Mouse (Mus musculus): ENCODE measurements around the gene Cadm2. TPM values are rescaled to one million over a fixed set of nuclear protein-coding genes. Genes with fewer than 3 reads are reported as not detected.

The Cadm2 gene
- polyA plus RNA-seq, 1 experiment from 2014 or later, result not detected

DNA sequence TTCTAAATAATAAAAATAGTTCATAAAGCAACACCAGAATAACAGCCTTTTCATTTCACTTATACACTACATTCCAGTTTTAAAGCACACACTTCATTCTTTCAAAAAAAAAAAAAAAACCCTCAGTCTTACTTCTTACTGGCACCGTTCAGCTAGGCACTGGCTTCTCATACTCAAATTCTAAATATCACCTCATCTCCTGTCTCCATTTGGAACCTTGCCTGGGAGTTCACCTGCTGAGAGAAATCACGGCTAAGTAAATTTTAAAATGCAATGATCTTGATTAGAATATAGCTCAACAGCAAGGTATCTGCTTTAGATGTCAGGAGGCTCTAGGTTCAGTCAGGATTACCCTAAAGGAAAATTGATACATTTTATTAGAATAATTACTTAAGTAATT is 210.2 kb downstream of the Cadm2 start:
- H3K27ac ChIP-seq (ENCODE audit: low read length), result no peak overlapping the region

GRCm38 (mm10) chr16:67367745-67368144 is 253.0 kb downstream of the Cadm2 start:
- Histone ChIP-seq H3K4me3 (ENCODE audit: low read depth, low read length) (no peak overlapping the region), H3K4me2 (ENCODE audit: low read depth, low read length) (no peak overlapping the region), H3K27me3 (ENCODE audit: control insufficient read depth, insufficient read depth, low read depth, low read length) (no peaks in the 10 kb centered on the region), H3K9me3 (replicated peaks; ENCODE audit: control insufficient read depth, low read length) (no peaks in the 10 kb centered on the region), H3K27ac (ENCODE audit: low read length) (no peak overlapping the region), H3K9ac (ENCODE audit: low read depth, low read length) (no peak overlapping the region), H3K4me1 (ENCODE audit: control insufficient read depth, low read depth, low read length) (no peaks in the 10 kb centered on the region), H3K36me3 (ENCODE audit: control insufficient read depth, insufficient read depth) (no peaks in the 10 kb centered on the region)
- peak; percentile 19; the same call in 1 of the 2 replicates for ATAC-seq (ENCODE audit: low read depth)
- WGBS (ENCODE audit: insufficient replicate concordance), result 47% methylated on average over 2 of the region's 2 CpGs

More for the DNA sequence above, 210.2 kb downstream of the Cadm2 start:
- Histone ChIP-seq H3K4me3 (ENCODE audit: low read depth, low read length) (no peak overlapping the region), H3K9ac (ENCODE audit: low read depth, low read length) (no peak overlapping the region), H3K27me3 (ENCODE audit: control insufficient read depth, insufficient read depth, low read depth, low read length) (no peaks in the 10 kb centered on the region), H3K4me1 (ENCODE audit: control insufficient read depth, low read depth, low read length) (no peaks in the 10 kb centered on the region), H3K9me3 (replicated peaks; ENCODE audit: control insufficient read depth, low read length) (no peaks in the 10 kb centered on the region), H3K36me3 (ENCODE audit: control insufficient read depth, insufficient read depth) (no peaks in the 10 kb centered on the region), H3K4me2 (ENCODE audit: low read depth, low read length) (no peak overlapping the region)
- no peak for ATAC-seq (ENCODE audit: low read depth)
- WGBS (ENCODE audit: insufficient replicate concordance), result 53% methylated on average over 2 of the region's 2 CpGs

DNA sequence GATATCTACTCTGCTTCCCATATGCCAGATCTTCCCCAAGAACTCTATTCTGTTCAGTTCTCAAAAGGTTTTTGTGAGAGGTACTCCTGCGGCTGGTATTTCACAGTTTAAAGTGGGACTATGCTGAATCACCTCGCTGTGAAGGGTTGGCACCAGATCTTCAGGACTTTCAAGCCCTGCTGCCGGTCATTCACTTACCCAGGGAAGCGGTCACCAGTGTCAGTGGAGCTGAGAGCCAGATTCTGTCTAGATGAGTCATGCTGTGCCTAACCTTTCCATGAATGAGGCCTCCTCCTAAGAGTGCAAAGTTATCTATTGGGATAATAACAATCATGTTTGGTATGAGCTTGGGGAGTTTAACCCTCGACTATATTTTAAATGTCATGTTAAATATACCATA is 272.7 kb downstream of the Cadm2 start:
- WGBS (ENCODE audit: insufficient replicate concordance), result 59% methylated on average over 5 of the region's 5 CpGs
- H3K4me2 ChIP-seq (ENCODE audit: low read depth, low read length), result no peak overlapping the region
- no peaks in the 10 kb centered on the region for H3K36me3 ChIP-seq (ENCODE audit: control insufficient read depth, insufficient read depth)
- no peak for ATAC-seq (ENCODE audit: low read depth)
- H3K27me3 ChIP-seq (ENCODE audit: control insufficient read depth, insufficient read depth, low read depth, low read length), result no peaks in the 10 kb centered on the region
- H3K4me1 ChIP-seq (ENCODE audit: control insufficient read depth, low read depth, low read length), result no peaks in the 10 kb centered on the region
- no peaks in the 10 kb centered on the region for H3K9me3 ChIP-seq (replicated peaks; ENCODE audit: control insufficient read depth, low read length)
- no peak overlapping the region for H3K9ac ChIP-seq (ENCODE audit: low read depth, low read length)
- H3K4me3 ChIP-seq (ENCODE audit: low read depth, low read length), result no peak overlapping the region
- H3K27ac ChIP-seq (ENCODE audit: low read length), result no peak overlapping the region

GRCm38 (mm10) chr16:67347561-67347960 is 273.1 kb downstream of the Cadm2 start:
- ATAC-seq (ENCODE audit: low read depth), result no peak
- H3K4me1 ChIP-seq (ENCODE audit: control insufficient read depth, low read depth, low read length), result no peaks in the 10 kb centered on the region
- H3K27me3 ChIP-seq (ENCODE audit: control insufficient read depth, insufficient read depth, low read depth, low read length), result no peaks in the 10 kb centered on the region

DNA sequence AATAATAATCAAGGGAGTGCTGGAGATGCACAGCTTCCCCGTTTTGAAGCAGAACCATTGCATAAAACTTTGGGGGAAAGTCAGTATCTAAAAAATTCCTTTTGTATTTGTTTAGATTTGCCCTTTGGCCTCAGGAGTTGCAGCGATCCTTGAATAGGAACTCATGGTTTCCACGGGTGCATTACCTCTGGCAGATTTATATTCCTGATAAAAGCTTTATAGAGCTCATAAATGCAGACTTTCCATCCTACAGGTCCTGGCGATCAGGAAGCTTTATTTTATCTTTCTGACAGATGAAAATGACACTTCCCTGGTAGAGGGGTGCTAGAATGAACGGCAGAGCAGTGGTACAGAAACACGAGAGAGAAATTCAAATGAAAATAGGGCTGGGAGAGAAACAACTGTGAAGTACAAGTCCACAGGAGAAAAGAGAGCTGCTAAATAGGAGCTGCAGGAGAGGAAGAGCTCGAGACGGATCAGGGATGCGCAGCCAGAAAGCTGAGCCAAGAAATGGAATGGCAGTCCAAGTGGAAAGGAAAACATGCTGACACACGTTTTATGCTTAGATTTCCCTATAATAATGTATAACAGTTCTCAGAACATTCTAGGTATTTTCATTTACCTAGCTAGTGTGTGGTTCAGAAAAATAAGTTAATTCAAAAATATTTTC is 274.0 kb downstream of the Cadm2 start:
- Histone ChIP-seq H3K27me3 (ENCODE audit: control insufficient read depth, insufficient read depth, low read depth, low read length) (no peaks in the 10 kb centered on the region), H3K4me2 (ENCODE audit: low read depth, low read length) (no peak overlapping the region), H3K4me1 (ENCODE audit: control insufficient read depth, low read depth, low read length) (no peaks in the 10 kb centered on the region), H3K27ac (ENCODE audit: low read length) (no peak overlapping the region), H3K9ac (ENCODE audit: low read depth, low read length) (no peak overlapping the region), H3K4me3 (ENCODE audit: low read depth, low read length) (no peak overlapping the region), H3K36me3 (ENCODE audit: control insufficient read depth, insufficient read depth) (no peaks in the 10 kb centered on the region), H3K9me3 (replicated peaks; ENCODE audit: control insufficient read depth, low read length) (no peaks in the 10 kb centered on the region)
- WGBS (ENCODE audit: insufficient replicate concordance), result 45% methylated on average over 10 of the region's 10 CpGs
- no peak for ATAC-seq (ENCODE audit: low read depth)

More at GRCm38 (mm10) chr16:67347561-67347960, 273.1 kb downstream of the Cadm2 start:
- Histone ChIP-seq H3K36me3 (ENCODE audit: control insufficient read depth, insufficient read depth) (no peaks in the 10 kb centered on the region), H3K9ac (ENCODE audit: low read depth, low read length) (no peak overlapping the region), H3K27ac (ENCODE audit: low read length) (no peak overlapping the region), H3K4me3 (ENCODE audit: low read depth, low read length) (no peak overlapping the region), H3K4me2 (ENCODE audit: low read depth, low read length) (no peak overlapping the region), H3K9me3 (replicated peaks; ENCODE audit: control insufficient read depth, low read length) (no peaks in the 10 kb centered on the region)

DNA sequence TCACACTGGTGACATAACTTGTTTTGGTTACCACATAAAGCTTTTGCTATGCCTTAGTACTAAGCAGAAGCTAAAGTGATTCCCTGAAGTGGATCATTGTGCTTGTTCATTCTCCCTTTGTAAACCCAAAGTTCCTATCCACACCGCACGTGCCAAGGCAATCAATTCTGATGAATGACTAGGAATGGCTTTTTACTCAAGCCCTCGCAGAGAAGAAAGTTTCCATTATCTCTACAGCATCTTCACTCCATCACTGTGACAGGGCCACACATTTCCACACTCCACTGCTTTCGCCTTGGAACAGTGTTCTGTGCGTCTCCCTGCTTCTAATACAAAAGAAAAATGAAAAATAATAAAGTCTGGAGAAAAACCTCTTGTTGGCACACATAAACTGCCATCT is 276.5 kb downstream of the Cadm2 start:
- H3K9me3 ChIP-seq (replicated peaks; ENCODE audit: control insufficient read depth, low read length), result no peaks in the 10 kb centered on the region
- no peak overlapping the region for H3K4me2 ChIP-seq (ENCODE audit: low read depth, low read length)
- no peaks in the 10 kb centered on the region for H3K36me3 ChIP-seq (ENCODE audit: control insufficient read depth, insufficient read depth)
- no peak overlapping the region for H3K27ac ChIP-seq (ENCODE audit: low read length)
- H3K27me3 ChIP-seq (ENCODE audit: control insufficient read depth, insufficient read depth, low read depth, low read length), result no peaks in the 10 kb centered on the region
- no peaks in the 10 kb centered on the region for H3K4me1 ChIP-seq (ENCODE audit: control insufficient read depth, low read depth, low read length)
- ATAC-seq (ENCODE audit: low read depth), result no peak
- WGBS (ENCODE audit: insufficient replicate concordance), result 52% methylated on average over 5 of the region's 5 CpGs
- H3K4me3 ChIP-seq (ENCODE audit: low read depth, low read length), result no peak overlapping the region
- no peak overlapping the region for H3K9ac ChIP-seq (ENCODE audit: low read depth, low read length)

DNA sequence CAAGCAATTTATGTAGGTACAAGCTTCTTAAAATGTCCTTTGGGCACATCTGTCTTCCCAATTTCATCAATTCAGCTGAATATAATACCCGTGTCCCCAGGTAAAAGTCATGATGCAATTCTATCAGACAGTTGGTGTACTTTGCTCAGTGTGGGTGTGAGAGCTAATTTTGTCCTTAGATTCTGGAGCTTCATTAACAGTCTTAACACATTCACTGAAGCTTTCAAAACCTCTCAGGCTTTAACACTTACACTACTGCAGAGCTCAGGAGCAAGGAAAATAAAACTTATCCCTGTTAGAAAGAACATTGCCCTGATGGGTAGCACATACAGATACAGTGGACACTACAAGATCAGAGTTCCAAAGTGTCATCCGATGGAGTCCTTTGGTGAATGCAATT is 309.7 kb downstream of the Cadm2 start:
- Histone ChIP-seq H3K27me3 (ENCODE audit: control insufficient read depth, insufficient read depth, low read depth, low read length) (no peaks in the 10 kb centered on the region), H3K4me3 (ENCODE audit: low read depth, low read length) (no peak overlapping the region), H3K4me2 (ENCODE audit: low read depth, low read length) (no peak overlapping the region), H3K4me1 (ENCODE audit: control insufficient read depth, low read depth, low read length) (no peaks in the 10 kb centered on the region), H3K9ac (ENCODE audit: low read depth, low read length) (no peak overlapping the region), H3K27ac (ENCODE audit: low read length) (no peak overlapping the region), H3K36me3 (ENCODE audit: control insufficient read depth, insufficient read depth) (no peaks in the 10 kb centered on the region), H3K9me3 (replicated peaks; ENCODE audit: control insufficient read depth, low read length) (no peaks in the 10 kb centered on the region)
- WGBS (ENCODE audit: insufficient replicate concordance), result 60% methylated on average over 2 of the region's 2 CpGs
- ATAC-seq (ENCODE audit: low read depth), result no peak

- Histone ChIP-seq H3K36me3 (ENCODE audit: control insufficient read depth, insufficient read depth) (no peaks in the 10 kb centered on the region), H3K4me2 (ENCODE audit: low read depth, low read length) (no peak overlapping the region), H3K9me3 (replicated peaks; ENCODE audit: control insufficient read depth, low read length) (no peaks in the 10 kb centered on the region), H3K9ac (ENCODE audit: low read depth, low read length) (no peak overlapping the region), H3K4me3 (ENCODE audit: low read depth, low read length) (no peak overlapping the region), H3K4me1 (ENCODE audit: control insufficient read depth, low read depth, low read length) (no peaks in the 10 kb centered on the region), H3K27me3 (ENCODE audit: control insufficient read depth, insufficient read depth, low read depth, low read length) (no peaks in the 10 kb centered on the region), H3K27ac (ENCODE audit: low read length) (no peak overlapping the region)
- 68% methylated on average over 3 of the region's 3 CpGs for WGBS (ENCODE audit: insufficient replicate concordance)
- no peak for ATAC-seq (ENCODE audit: low read depth)
These were observed 336.0 kb downstream of the Cadm2 start for GRCm38 (mm10) chr16:67284664-67285063.

DNA sequence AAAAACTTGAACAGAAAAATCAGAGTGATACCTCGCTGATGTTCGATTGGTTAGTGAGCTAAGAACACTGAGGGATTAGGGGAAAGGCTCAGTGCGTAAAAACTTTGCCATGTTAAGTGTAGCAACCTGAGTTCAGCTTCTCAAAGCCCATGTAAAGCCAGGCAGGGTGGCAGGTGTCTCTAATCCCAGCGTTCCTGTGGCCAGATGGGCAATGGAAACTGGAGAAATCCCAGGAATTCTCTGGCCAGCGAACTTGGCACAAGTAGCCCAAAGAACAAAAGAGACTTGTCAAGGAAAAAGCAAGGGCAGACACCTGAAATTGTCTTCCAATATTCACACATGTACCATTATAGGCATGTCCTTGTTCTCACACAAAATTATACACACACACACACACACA is 377.1 kb downstream of the Cadm2 start:
- no peaks in the 10 kb centered on the region for H3K36me3 ChIP-seq (ENCODE audit: control insufficient read depth, insufficient read depth)
- no peaks in the 10 kb centered on the region for H3K27me3 ChIP-seq (ENCODE audit: control insufficient read depth, insufficient read depth, low read depth, low read length)
- WGBS (ENCODE audit: insufficient replicate concordance), result 56% methylated on average over 5 of the region's 5 CpGs
- H3K4me2 ChIP-seq (ENCODE audit: low read depth, low read length), result no peak overlapping the region
- H3K9ac ChIP-seq (ENCODE audit: low read depth, low read length), result no peak overlapping the region
- no peak overlapping the region for H3K27ac ChIP-seq (ENCODE audit: low read length)
- no peak overlapping the region for H3K4me3 ChIP-seq (ENCODE audit: low read depth, low read length)
- no peaks in the 10 kb centered on the region for H3K4me1 ChIP-seq (ENCODE audit: control insufficient read depth, low read depth, low read length)
- no peaks in the 10 kb centered on the region for H3K9me3 ChIP-seq (replicated peaks; ENCODE audit: control insufficient read depth, low read length)
- ATAC-seq (ENCODE audit: low read depth), result no peak
